Mouse (Mus musculus): ENCODE data around the gene Hlcs.
"Not testable (repeated sequence)": the region's sequence is repeated elsewhere in the genome, so short reads cannot be mapped to it uniquely, and the experiment has no call there.

The Hlcs gene

DNA sequence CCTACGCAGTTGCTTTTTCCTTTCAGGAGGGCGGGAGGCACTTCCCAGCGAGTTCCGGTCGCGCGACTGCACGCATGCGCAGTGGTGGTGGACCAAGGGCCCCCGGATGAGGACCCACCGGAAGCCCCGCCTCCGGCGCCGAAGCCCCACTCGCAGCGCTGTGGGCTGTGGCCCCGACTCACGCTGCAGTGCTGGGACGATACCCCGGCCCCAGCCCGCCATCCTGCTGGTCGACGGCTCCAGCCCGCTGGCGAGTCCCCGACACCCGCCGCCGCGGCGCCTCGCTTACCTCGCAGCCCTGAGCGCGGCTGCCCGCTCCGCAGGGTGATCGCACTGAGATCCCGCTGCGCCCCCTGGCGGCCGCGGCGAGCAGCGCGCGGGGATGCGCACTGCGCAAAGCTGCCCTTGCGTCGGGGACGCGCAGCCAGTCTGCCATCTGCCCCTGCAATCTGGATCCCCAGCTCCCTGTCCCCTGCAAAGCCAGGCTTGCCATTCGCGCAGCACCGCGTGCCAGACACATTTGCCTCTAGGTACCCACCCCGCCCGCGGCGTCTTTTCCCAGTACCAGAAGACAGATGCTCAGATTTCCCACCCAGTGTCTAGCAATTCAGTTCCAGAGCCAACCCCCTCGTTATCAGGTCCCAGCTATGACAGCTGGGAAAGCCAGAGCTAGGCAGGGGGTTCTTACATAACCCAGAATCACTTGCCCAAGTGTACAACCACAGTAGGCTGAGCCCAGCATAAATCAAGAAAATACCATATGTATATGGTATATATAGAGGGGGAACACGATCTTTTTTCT, at the start of gene Hlcs:
Gene Hlcs, minus strand, starts transcription at position 343 of the 802 bp plus-strand sequence.
- DNase-seq = peak; percentile 99

DNA sequence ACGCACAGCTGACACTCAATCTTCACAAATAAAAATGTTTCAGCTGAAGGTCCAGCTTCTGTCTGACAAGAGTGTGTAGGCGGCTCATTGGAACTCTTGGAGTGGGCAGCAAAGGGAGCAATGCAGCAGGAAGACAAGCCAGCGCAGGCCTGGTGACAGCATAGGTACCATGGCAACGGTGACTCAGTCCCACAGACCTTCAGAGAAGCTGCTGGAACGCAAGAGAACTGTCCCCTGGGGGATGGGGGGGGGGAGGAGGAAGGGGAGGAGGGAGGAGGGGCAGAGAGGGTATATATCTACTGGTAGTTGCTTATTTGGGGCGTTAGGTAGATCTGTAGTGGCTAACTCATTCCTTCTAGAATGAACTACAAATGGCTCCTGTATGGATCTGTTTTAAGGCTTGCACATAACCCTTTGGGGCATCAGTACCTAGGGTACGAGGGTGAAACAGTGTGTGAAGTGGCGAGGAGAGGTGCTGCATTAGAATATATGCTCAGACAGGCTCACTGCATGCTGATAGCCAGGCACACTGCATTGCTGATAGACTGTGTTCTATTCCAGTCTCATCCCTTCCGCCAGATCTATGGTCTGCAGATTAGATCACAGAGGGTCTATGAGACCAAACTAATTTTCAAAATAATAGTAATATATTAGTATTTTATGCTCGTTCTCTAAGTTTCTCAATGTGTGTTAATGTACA, 49.0 kb upstream of the Hlcs start:
- DNase-seq = peak; percentile 54

- no peak for DNase-seq
Observed at GRCm38 (mm10) chr16:94360578-94361350, 47.4 kb upstream of the Hlcs start.

- no peak for DNase-seq
Observed at GRCm38 (mm10) chr16:94358091-94358490, 44.7 kb upstream of the Hlcs start.

- no peak for DNase-seq
Observed at GRCm38 (mm10) chr16:94356776-94357494, 43.6 kb upstream of the Hlcs start.

GRCm38 (mm10) chr16:94356046-94356445, 42.7 kb upstream of the Hlcs start:
- DNase-seq = no peak

- DNase-seq = no peak
Observed at GRCm38 (mm10) chr16:94354450-94354849, 41.1 kb upstream of the Hlcs start.

DNA sequence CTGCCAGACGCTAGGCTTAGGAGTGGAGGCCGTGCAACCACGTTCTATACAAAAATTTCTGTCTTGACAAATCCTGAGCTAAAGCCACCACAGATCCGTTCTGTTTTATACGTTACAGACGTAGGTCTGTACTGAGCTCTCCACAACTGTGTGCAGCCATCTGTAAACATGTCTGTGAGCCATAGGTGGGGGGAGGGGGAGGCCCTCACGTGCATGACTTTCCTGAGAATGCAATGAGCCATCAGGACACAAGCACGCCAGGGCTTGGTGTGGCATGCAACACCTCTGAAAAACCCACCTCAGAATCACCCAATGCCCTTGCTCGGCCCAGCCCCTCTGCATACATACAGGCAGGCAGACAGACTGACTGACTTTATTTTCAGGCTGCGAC, 36.9 kb upstream of the Hlcs start:
- DNase-seq = no peak

DNA sequence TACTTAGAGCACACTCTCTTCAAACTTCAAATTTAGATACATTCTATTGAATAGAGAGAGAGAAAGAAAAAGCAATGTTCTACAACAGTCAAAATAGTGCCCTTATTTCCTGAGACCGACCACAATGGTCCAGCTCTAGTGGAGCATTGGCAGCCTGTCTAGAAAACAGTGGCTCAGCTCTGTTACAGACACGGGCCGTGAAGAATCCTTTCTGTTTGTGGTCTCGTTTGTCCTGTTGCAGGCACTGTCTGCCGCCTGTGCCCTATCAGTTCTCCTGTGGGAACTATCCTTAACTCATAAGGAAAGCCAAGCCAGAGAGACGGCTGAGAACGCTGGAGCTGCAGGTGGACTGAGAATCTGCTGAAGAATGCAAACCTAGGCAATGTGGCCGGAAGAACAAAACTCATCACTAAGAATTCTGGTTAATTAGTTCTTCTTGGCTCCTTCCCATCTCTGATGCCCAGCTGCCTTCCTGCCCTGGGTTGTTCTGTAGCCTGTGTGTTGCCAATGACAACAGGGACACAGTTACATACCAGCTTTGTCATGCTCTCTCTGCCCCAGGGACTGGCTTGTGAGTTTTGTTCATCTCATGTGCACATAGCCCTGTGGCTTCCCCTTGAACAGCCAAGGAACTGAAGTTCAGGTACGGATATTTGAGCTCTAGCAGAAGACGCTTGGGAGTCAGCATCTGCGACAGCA, 36.4 kb upstream of the Hlcs start:
- DNase-seq = no peak

DNA sequence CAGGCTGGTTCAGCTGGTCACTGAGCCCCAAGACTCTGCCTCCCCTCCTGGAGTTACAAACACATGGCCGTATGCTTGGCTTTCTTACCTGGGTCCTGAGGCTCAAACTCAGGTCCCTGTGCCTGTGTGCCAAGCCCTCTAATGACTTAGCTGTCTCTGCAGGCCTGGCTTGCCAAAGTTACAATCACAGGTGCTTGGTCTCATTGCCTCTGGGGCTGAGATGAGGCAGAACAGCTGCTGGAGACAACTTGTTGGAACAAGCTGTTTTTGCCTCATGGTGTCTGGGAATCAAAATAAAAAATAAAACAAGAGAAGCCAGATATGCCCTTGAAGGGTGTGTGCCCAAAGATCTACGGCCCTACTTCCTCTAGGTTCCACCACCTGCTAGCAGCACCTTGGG, 35.4 kb upstream of the Hlcs start:
- DNase-seq = no peak

- DNase-seq = no peak
Observed at GRCm38 (mm10) chr16:94347080-94347731, 33.8 kb upstream of the Hlcs start.

- DNase-seq = no peak
Observed at GRCm38 (mm10) chr16:94345733-94346132, 32.4 kb upstream of the Hlcs start.

DNA sequence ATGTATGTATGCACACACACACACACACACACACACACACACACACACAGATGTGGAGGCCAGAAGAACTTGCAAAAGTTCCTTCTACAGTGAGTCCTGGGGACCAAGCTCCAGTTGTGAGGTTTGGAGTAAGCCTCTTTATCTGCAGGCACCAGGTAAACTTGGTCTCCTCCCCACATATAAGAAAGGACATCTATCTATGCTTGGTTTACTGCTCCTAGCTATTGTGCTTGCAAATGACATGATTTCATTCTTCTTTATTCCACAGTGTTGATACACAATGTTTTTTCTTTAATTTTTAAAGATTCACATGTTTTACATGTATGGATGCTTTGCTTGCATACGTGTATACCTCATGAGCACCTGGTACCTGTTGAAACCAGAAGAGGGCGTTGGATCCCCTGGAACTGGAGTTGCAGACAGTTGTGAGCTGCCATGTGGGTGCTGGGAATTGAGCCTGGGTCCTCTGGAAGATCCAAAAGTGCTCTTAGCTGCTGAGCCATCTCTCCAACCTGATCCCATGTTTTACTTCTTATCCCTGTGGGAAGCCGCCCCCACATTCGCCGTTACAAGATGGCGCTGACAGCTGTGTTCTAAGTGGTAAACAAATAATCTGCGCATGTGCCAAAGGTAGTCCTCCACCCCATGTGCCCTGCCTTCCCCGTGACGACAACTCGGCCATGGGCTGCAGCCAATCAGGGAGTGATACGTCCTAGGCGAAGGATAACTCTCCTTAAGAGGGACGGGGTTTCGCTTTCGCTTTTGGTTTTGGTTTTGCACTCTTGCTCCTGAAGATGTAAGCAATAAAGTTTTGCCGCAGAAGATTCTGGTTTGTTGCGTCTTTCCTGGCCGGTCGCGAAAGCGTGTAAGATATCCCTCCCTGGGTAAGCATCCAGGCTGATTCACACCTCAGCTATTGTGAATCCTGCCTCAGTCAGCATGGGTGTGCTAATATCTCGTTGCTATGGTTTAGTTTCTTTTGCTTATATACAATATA, 26.1 kb upstream of the Hlcs start:
- DNase-seq = not testable (repeated sequence)

DNA sequence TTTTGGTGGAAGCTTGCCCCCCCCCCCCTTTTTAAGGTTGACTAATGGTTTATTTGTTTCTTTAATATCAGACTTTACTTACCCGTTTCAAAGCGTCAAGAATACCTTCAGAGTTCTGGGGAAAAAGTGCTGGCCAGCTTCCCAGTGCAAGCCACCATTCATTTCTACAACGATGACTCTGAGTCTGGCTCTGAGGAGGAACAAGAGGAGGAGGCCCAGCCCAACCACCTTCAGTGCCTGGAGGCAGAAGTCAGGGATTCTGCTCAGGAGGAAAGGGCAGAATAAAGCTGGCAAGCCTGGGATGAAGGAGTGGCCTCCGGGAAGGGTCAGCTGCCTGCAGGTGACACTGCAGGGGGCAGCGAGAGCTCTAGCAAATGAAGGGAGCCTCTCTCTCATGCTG, 22.3 kb upstream of the Hlcs start:
- DNase-seq = no peak

GRCm38 (mm10) chr16:94331886-94332252, 18.5 kb upstream of the Hlcs start:
- DNase-seq = peak; percentile 56

- DNase-seq = no peak
Observed at GRCm38 (mm10) chr16:94331233-94331885, 18.0 kb upstream of the Hlcs start.

DNA sequence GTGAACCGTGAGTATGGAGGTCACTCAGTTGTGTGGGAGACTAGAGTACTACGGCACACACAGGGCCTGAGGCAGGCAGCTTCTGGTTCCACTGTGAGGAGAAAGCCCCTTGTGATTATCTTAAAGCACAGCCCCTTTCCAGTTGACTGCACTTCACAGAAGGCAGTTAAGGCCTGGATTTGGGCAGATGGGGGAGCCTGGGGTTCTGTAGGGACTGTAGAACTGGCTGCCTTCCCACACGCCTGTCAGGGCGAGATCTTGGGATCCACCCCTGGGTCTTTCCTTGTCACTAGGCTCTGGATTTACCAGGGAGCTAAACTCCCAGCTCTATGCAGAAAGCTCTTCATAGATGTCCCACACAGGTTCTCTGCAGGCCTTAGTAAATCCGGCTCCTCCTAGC, 17.1 kb upstream of the Hlcs start:
- DNase-seq = no peak

- no peak for DNase-seq
Observed at GRCm38 (mm10) chr16:94328881-94329867, 15.8 kb upstream of the Hlcs start.
